Mouse (Mus musculus): ENCODE measurements around the gene 1700011L22Rik.

The 1700011L22Rik gene

GRCm38 (mm10) chr8:79248470-79248869 lies at the start of gene 1700011L22Rik:
1700011L22Rik (minus strand) TSS chr8:79248570.
- no peak for DNase-seq

GRCm38 (mm10) chr8:79297763-79298162 lies 49.4 kb upstream of the 1700011L22Rik start:
- peak; percentile 87 to 90 for DNase-seq

GRCm38 (mm10) chr8:79295276-79296105 lies 47.1 kb upstream of the 1700011L22Rik start:
- DNase-seq: no peak

GRCm38 (mm10) chr8:79294610-79295275 lies 46.4 kb upstream of the 1700011L22Rik start, which contains the start of gene Mmaa:
Mmaa (minus strand) TSS chr8:79294937.
- DNase-seq: peak; percentile 98 to 99

DNA sequence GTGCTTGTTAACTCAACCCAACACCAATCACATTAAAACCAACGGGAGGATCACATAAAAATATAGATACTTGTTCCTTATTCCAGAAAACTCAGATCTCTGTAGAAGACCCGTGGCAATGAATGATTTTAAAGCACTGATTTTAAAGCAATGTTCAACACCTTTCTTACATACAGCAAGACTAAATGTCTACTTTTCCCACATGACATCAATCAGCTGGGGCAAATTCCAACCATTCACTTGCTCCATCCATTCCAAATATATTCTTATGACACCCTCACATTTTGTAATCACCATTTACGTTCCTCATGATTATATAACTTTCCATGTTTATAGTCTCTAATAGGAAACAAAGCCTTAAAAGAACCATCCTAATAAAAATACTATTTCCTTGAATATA lies 45.5 kb upstream of the 1700011L22Rik start:
- DNase-seq: no peak

GRCm38 (mm10) chr8:79292712-79293264 lies 44.4 kb upstream of the 1700011L22Rik start:
- no peak for DNase-seq

GRCm38 (mm10) chr8:79289592-79289991 lies 41.2 kb upstream of the 1700011L22Rik start:
- DNase-seq: peak; percentile 27 to 48

DNA sequence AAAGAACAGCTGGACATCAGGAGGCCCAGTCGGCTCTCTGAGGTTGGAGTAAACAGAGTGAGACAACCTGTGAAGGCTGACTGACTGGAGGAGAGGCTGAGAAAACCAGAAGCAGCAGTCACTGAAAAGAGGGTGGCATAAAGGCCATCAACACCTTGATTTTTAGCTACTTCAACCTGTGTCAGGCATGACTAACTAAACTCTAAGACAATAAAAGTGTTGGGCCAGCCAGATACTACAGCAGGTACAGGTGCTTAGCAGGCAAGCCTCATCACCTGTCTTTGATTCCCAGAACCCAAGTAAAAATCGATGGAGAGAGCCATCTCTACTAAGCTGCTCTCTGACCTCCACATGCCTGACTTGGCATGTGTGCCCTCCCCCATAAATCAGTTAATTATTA lies 40.3 kb upstream of the 1700011L22Rik start:
- DNase-seq: no peak

- DNase-seq: no peak
Observed at GRCm38 (mm10) chr8:79288250-79288649, 39.9 kb upstream of the 1700011L22Rik start.

DNA sequence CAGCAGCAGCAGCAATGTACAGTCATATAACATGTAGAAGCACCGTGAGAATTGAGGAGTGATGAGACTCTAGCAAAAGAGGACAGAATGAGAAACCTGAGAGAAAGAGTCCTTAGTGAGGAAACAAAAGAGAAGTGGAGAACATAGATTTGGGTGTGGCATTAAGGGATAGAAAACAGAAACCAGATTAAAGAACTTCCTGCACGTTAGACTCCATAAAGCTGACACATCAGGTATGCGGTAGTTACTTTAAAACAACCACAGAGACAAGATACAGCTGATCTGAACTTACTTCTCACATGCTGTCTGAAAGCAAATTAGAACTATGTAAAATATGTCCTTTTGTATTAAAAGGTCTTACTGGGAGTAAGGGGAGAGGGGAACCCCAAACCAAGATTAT lies 38.1 kb upstream of the 1700011L22Rik start:
- no peak for DNase-seq

DNA sequence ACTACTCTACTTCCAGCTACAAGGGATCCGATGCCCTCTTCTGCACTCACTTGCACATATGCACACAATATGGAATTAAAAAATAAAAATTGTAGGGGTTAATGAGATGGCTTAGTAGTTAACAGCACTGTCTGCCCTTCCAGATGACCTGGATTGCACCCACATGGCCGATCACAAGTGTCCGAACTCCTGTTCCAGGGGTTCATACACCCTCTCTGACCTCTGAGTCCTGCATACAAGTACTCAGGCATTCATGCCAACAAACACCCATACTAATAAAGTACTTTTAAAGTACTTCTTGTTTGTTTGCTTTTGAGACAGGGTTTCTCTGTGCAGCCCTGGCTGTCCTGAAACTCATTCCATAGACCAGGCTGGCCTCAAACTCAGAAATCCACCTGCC lies 36.3 kb upstream of the 1700011L22Rik start:
- no peak for DNase-seq

- no peak for DNase-seq
Observed at GRCm38 (mm10) chr8:79281376-79281890, 33.1 kb upstream of the 1700011L22Rik start.

DNA sequence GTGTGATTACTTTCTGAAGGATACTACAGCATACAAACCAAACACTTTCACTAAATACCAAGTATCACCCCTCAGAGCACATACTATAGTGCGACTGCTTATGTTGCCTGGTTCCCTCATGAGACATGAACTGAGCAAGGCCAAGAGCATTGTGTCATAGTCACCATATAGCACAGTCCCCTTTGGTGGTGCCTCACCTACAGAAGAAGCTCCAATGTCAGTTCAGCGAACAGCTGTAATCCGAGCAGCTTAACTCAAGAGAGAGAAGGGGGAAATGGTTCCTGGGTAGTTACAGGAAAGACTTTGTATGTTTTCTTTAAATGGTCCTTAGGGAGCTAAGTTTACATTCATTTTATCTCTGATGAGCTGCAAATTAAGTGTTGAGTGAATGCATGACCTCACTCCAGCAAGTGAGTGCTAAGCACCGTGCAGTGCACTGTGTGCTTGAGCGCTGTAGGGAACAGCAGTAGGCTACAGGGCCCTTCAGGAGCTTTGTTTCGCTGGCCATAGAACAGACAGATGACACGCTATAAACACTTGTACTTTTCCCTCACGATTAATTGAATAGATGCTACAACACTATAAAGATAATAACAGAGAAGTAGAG lies 29.0 kb upstream of the 1700011L22Rik start:
- no peak for DNase-seq

DNA sequence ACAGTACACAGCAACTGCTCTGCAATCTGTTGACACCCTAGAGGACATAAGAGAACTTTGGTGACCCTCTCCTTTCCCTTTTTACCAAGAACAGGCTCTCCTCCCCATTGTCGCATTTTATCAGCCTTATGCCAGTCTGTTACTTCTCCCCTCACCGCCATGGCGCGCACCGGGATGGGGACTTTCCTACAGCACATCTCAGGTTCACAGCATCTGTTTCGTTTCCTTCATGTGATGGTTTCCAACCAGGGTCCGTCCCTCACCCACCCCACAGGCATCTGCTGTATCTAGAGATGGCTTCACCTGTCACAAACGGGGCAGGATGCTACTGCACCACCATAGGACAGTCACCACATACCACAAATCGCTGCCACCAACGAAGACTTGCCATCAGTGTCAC lies 26.6 kb upstream of the 1700011L22Rik start:
- no peak for DNase-seq

DNA sequence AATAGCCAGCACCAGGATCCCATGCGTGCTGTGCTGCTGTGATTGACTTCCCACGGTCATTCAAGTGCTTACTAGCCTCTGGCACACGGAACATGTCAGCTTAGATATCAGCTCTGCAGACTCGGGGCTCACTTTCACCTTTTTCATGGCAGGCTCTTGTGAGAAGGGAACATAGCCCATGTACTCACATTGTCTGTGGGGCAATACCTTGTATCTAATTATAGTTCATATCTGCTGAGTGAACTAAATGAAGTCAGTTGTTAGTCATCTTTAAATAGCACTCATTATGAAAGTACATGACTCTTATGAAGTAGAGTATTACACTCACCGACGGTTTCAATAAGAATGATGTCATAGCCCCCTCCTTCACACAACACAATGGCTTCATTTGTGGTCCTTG lies 25.4 kb upstream of the 1700011L22Rik start:
- DNase-seq: no peak

GRCm38 (mm10) chr8:79272676-79273075 lies 24.3 kb upstream of the 1700011L22Rik start:
- DNase-seq: no peak

GRCm38 (mm10) chr8:79268921-79269320 lies 20.6 kb upstream of the 1700011L22Rik start:
- no peak for DNase-seq

DNA sequence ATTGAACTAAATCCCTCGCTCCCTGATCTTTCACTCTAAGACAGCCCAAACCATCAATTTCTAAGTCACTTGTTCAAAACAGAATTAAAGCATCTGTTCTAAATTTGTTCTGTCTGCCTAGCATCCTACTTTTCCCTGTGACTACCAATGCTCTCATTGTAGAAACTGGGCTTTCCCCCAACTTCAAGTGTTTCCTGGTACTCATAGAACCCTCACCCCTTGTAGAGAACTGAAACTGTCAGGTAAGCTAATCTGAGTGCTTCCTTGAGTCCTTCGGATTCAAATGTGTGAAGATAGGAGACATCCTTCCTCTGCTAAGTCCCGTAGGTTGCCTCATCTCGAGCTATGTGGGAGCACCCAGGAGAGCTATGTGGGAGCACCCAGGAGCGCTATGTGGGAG lies 13.6 kb upstream of the 1700011L22Rik start:
- DNase-seq: no peak

DNA sequence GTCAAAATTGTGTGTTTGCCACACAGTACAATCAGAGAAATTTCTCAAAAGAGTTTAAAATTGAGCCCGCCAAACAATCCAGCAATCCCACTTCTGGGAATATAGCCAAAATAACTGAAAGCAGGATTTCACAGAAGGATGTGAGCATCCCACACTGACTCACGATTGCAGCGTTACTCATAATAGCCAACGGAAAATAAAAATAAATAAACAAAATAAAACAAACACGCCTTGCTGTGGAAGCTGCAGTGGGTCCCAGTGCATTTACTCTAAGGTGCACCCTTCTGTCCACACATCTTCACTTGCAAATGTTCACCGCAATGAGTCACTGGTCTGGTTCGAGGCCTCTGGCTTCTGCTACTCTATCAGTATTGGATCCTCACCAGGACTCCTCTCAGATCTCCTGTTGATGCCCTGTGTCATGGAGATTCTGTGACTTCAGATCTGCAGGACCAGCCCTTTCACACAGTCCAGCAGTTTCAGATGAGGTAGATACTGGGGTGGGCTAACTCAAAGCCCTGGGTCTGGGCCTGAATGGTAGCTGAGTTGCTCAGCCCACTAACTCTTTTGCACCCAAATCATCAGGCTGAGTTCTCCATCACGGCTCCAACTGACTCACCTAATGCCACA lies 7.8 kb upstream of the 1700011L22Rik start:
- no peak for DNase-seq

DNA sequence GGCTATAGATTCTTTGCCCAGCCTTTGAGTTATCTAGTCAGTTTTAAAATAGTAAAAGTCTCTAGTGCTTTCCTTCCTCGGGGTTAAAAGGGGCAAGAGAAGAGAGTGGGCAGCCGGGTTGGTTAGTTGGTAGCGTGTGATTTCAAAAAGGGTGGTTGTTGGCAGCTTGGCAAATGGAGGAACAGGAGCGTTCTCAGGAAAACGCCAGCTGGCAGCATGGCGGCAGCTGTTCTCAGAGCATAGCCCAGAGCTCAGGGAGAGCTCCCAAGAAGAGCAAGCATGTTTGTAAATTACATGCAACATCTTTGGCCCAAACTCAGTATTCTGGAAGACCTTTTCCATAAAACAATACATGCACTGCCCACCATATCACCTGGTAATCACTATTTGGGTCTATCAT lies 5.4 kb upstream of the 1700011L22Rik start:
- DNase-seq: no peak

DNA sequence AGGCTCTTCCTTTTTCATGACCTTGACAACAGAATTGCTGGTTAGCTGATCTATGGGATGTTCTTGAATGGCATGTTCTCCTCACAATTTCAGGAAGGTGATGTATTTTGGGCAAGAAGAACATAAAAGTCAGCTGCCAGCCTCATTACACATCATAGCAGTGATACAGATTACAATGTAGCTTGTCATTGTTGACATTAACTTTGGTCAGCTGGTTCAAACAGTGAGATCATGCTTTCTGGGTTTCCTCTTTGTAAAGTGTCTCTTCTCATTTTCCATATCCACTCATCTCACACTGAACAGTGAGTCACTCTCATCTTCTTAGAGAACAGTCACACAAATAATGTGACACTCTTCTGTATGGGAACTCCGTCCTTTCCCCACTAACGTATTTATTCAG lies 4.9 kb downstream of the 1700011L22Rik start:
- DNase-seq: no peak

- DNase-seq: no peak
Observed at GRCm38 (mm10) chr8:79239996-79240395, 8.4 kb downstream of the 1700011L22Rik start.

DNA sequence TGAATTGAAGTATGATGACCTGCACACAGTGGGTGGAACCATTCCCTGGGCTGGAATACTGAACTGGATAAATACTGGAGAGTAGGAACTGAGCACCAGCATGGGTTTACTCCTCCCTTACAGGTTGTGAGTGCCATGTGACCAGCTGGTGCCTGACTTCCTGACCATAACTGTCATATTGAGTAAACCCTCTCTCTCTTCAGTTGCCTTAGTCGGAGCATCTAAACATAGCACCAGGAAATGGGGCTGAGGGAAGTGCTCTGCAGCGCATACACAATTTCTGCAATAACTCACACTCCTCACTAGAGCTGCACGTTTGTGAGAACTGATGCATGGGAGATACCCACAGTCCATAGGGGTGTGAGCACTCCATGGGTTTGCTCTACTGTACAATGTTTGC lies 9.1 kb downstream of the 1700011L22Rik start:
- DNase-seq: no peak
